Mouse (Mus musculus) macrophage (primary cell): ENCODE results near the gene Rmi2. TPM values are rescaled to one million over a fixed set of nuclear protein-coding genes. Genes with fewer than 3 reads are reported as not detected.

Source experiments
- H3K27ac ChIP-seq: fragments of 350-480 bp; formaldehyde crosslinking; 2 replicates; pipeline ENCODE4 v1.9.0; 2021
- H3K36me3 ChIP-seq: fragments of 350-480 bp; formaldehyde crosslinking; 2 replicates; pipeline ENCODE4 v1.9.0; 2021; ENCODE audit errors: inconsistent target
- H3K4me3 ChIP-seq: fragments of 350-480 bp; formaldehyde crosslinking; 2 replicates; pipeline ENCODE4 v1.9.0; 2021; ENCODE audit errors: inconsistent target
- H3K79me2 ChIP-seq: fragments of 350-480 bp; formaldehyde crosslinking; 2 replicates; pipeline ENCODE4 v1.9.0; 2021; ENCODE audit errors: inconsistent target
- WGBS: methylation state at CpG from one replicate; pipeline ENCODE4 v1.1.7; 2026; ENCODE audit warnings: inconsistent platforms; ENCODE audit not compliant: missing documents; 5-methylcytosine and 5-hydroxymethylcytosine counted together
- polyA plus RNA-seq: library from polyadenylated mRNA; stranded (reverse); fragments of 250-400 nt; gene quantifications from 3 replicates; pipeline ENCODE4 v1.2.4, GENCODE M21; 2018; ENCODE audit warnings: inconsistent platforms

The Rmi2 gene
- polyA plus RNA-seq, 1 experiment from 2014 or later, result 0.06 TPM

GRCm38 (mm10) chr16:10902849-10903248 is 68.0 kb downstream of the Rmi2 start:
- no peak overlapping the region for H3K4me3 ChIP-seq
- H3K27ac ChIP-seq, result no peak overlapping the region
- WGBS, result 69% methylated on average over 3 of the region's 5 CpGs
- H3K79me2 ChIP-seq, result no peaks in the 10 kb centered on the region
- no peaks in the 10 kb centered on the region for H3K36me3 ChIP-seq

GRCm38 (mm10) chr16:10905661-10906113 is 70.8 kb downstream of the Rmi2 start:
- H3K27ac ChIP-seq, result no peak overlapping the region
- no peak overlapping the region for H3K4me3 ChIP-seq
- WGBS, result 40% methylated on average over 4 of the region's 5 CpGs
- no peaks in the 10 kb centered on the region for H3K36me3 ChIP-seq
- no peaks in the 10 kb centered on the region for H3K79me2 ChIP-seq

- Histone ChIP-seq H3K36me3 (no peaks in the 10 kb centered on the region), H3K4me3 (no peak overlapping the region), H3K27ac (no peak overlapping the region), H3K79me2 (no peaks in the 10 kb centered on the region)
- WGBS, result 96% methylated on average over 6 of the region's 7 CpGs
Observed at GRCm38 (mm10) chr16:10910541-10910940, 75.7 kb downstream of the Rmi2 start.

GRCm38 (mm10) chr16:10911061-10911460 is 76.2 kb downstream of the Rmi2 start:
- 93% methylated on average over 2 of the region's 2 CpGs for WGBS

GRCm38 (mm10) chr16:10915066-10915465 is 80.2 kb downstream of the Rmi2 start:
- H3K79me2 ChIP-seq, result no peaks in the 10 kb centered on the region
- H3K27ac ChIP-seq, result no peak overlapping the region
- WGBS, result 92% methylated on average over 4 of the region's 4 CpGs
- H3K4me3 ChIP-seq, result no peak overlapping the region
- no peaks in the 10 kb centered on the region for H3K36me3 ChIP-seq

More at GRCm38 (mm10) chr16:10911061-10911460, 76.2 kb downstream of the Rmi2 start:
- Histone ChIP-seq H3K27ac (no peak overlapping the region), H3K36me3 (no peaks in the 10 kb centered on the region), H3K4me3 (no peak overlapping the region), H3K79me2 (no peaks in the 10 kb centered on the region)

GRCm38 (mm10) chr16:10916271-10916670 is 81.4 kb downstream of the Rmi2 start:
- 95% methylated on average over 3 of the region's 3 CpGs for WGBS
- Histone ChIP-seq H3K4me3 (no peak overlapping the region), H3K36me3 (no peaks in the 10 kb centered on the region), H3K79me2 (no peaks in the 10 kb centered on the region), H3K27ac (no peak overlapping the region)

GRCm38 (mm10) chr16:10919856-10920255 is 85.0 kb downstream of the Rmi2 start:
- no peak overlapping the region for H3K27ac ChIP-seq
- H3K36me3 ChIP-seq, result no peaks in the 10 kb centered on the region

GRCm38 (mm10) chr16:10923561-10923960 is 88.7 kb downstream of the Rmi2 start:
- Histone ChIP-seq H3K27ac (no peak overlapping the region), H3K4me3 (no peak overlapping the region), H3K79me2 (no peaks in the 10 kb centered on the region), H3K36me3 (no peaks in the 10 kb centered on the region)
- WGBS, result 85% methylated on average over 5 of the region's 5 CpGs

More at GRCm38 (mm10) chr16:10919856-10920255, 85.0 kb downstream of the Rmi2 start:
- Histone ChIP-seq H3K79me2 (no peaks in the 10 kb centered on the region), H3K4me3 (no peak overlapping the region)

- H3K4me3 ChIP-seq, result no peak overlapping the region
- H3K27ac ChIP-seq, result no peak overlapping the region
- no peaks in the 10 kb centered on the region for H3K79me2 ChIP-seq
- no peaks in the 10 kb centered on the region for H3K36me3 ChIP-seq
- WGBS, result 92% methylated on average over 7 of the region's 7 CpGs
Observed at GRCm38 (mm10) chr16:10925591-10926180, 90.8 kb downstream of the Rmi2 start.

- no peaks in the 10 kb centered on the region for H3K79me2 ChIP-seq
- WGBS, result 70% methylated on average over 1 of the region's 1 CpGs
- no peak overlapping the region for H3K27ac ChIP-seq
- H3K36me3 ChIP-seq, result no peaks in the 10 kb centered on the region
- no peak overlapping the region for H3K4me3 ChIP-seq
Observed at GRCm38 (mm10) chr16:10927026-10927425, 92.2 kb downstream of the Rmi2 start.

- H3K4me3 ChIP-seq, result no peak overlapping the region
- H3K27ac ChIP-seq, result no peak overlapping the region
- no peaks in the 10 kb centered on the region for H3K79me2 ChIP-seq
- H3K36me3 ChIP-seq, result no peaks in the 10 kb centered on the region
- 96% methylated on average over 3 of the region's 3 CpGs for WGBS
Observed at GRCm38 (mm10) chr16:10933372-10933771, 98.5 kb downstream of the Rmi2 start.

- 100% methylated on average over 1 of the region's 1 CpGs for WGBS
- no peak overlapping the region for H3K4me3 ChIP-seq
Observed at GRCm38 (mm10) chr16:10934047-10934446, 99.2 kb downstream of the Rmi2 start.

GRCm38 (mm10) chr16:10936700-10937319 is 102.0 kb downstream of the Rmi2 start:
- WGBS, result 81% methylated on average over 5 of the region's 5 CpGs
- Histone ChIP-seq H3K36me3 (no peaks in the 10 kb centered on the region), H3K4me3 (no peak overlapping the region), H3K27ac (no peak overlapping the region), H3K79me2 (no peaks in the 10 kb centered on the region)

More at GRCm38 (mm10) chr16:10934047-10934446, 99.2 kb downstream of the Rmi2 start:
- Histone ChIP-seq H3K36me3 (no peaks in the 10 kb centered on the region), H3K79me2 (no peaks in the 10 kb centered on the region), H3K27ac (no peak overlapping the region)

- H3K36me3 ChIP-seq, result no peaks in the 10 kb centered on the region
- WGBS, result 73% methylated on average over 11 of the region's 11 CpGs
- H3K79me2 ChIP-seq, result no peaks in the 10 kb centered on the region
- H3K27ac ChIP-seq, result no peak overlapping the region
- no peak overlapping the region for H3K4me3 ChIP-seq
Observed at GRCm38 (mm10) chr16:10937497-10937896, 102.6 kb downstream of the Rmi2 start.

GRCm38 (mm10) chr16:10939932-10940331 is 105.1 kb downstream of the Rmi2 start:
- H3K4me3 ChIP-seq, result no peak overlapping the region
- H3K27ac ChIP-seq, result no peak overlapping the region
- 86% methylated on average over 4 of the region's 4 CpGs for WGBS
- H3K36me3 ChIP-seq, result no peaks in the 10 kb centered on the region
- no peaks in the 10 kb centered on the region for H3K79me2 ChIP-seq
